Mouse (Mus musculus) heart, adult 2 months (tissue): ENCODE data around the gene Jmjd6.

Experiments
- CTCF ChIP-seq: fragments of 200-600 bp; IDR thresholded peaks from 2 replicates; pipeline ENCODE4 v1.8.1; 2022; ENCODE audit warnings: antibody characterized with exemption, mild to moderate bottlenecking, moderate library complexity
- EP300 ChIP-seq: fragments of 200-500 bp; IDR thresholded peaks from 2 replicates; pipeline ENCODE4 v1.6.1; 2011; ENCODE audit warnings: low read depth, low read length, control low read depth; ENCODE audit not compliant: insufficient read depth
- POLR2A ChIP-seq: fragments of 200-500 bp; IDR thresholded peaks from 2 replicates; pipeline ENCODE4 v1.6.1; 2011; ENCODE audit warnings: mild to moderate bottlenecking, low read depth, low read length, control low read depth; ENCODE audit not compliant: insufficient read depth

DNA sequence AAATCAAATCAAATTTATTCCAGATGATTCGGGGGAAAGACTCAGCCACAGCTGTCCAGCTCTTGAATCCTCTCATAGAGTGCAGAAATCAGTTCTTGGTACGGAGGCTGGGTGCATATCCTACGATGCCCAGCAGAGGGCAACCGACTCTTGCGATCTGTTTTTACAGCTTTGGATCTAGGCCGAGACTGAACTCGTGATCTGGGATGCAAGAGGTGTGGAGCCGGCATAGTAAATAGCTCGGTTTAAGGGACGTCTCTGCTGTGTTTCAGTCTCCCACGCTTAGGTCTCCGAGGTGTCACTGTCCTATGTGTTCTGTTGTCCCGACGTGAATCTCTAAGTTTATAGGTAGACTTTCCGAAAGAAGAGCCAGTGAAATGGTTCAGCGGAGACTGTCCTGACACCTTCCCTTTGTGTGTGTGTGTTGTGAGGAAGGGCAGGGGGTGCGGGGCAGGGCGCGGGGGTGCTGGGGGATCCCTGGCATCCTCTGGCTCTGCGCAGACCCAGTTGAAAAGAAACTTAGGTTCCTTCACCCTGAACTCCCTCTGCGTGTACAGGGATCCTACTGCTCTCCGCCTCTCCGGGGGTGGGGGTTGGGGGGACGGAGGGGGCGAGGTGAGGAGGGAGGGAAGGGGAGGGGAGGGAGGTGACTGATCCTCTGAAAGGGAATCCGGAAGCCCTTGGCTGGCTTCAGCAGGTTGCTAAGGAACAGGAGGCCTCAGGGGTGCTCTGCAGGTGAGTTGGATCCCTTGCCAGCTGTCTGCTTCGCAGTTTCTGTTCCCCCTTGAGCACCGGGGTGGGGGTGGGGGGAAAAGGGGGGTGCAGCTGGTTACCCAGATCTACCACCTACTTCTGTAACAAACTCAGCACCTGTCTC lies 42.3 kb upstream of the Jmjd6 start:
- TF ChIP-seq POLR2A, result no peak
- TF ChIP-seq CTCF, result peak; percentile 98
- peak; percentile 85 for TF ChIP-seq EP300
